Mouse (Mus musculus) embryonic facial prominence, embryonic 14.5 days (tissue): ENCODE results near the gene Stag3. TPM values are rescaled to one million over a fixed set of nuclear protein-coding genes. Genes with fewer than 3 reads are reported as not detected.
A peak's percentile ranks its signal among the peaks of the same experiment; 100 is the strongest.

ENCODE experiments used
- ATAC-seq: fragments of 200-750 bp; cut with Nextera tagmentation; 2 replicates; pipeline ENCODE4 v1.8.0; 2017; ENCODE audit warnings: low read depth, moderate number of reproducible peaks, moderate TSS enrichment
- DNase-seq: peaks from one replicate; pipeline ENCODE4 v3.0.0-alpha.2; 2015; ENCODE audit warnings: low spot score
- H3K27ac ChIP-seq: fragments of 300-500 bp; sonication (generic); replicated peaks from 2 replicates; pipeline ENCODE4 v1.5.1; 2014; ENCODE audit warnings: low read depth, mild to moderate bottlenecking, low read length, moderate library complexity
- H3K27me3 ChIP-seq: fragments of 300-500 bp; sonication (generic); replicated peaks from 2 replicates; pipeline ENCODE4 v1.6.1; 2014; ENCODE audit warnings: low read length; ENCODE audit not compliant: control insufficient read depth, insufficient read depth
- H3K36me3 ChIP-seq: fragments of 300-500 bp; sonication (generic); 2 replicates; pipeline ENCODE4 v1.6.1; 2014; ENCODE audit warnings: low read length, mixed read lengths; ENCODE audit not compliant: control insufficient read depth, insufficient read depth
- H3K4me1 ChIP-seq: fragments of 300-500 bp; sonication (generic); 2 replicates; pipeline ENCODE4 v1.6.1; 2014; ENCODE audit warnings: antibody characterized with exemption, low read length; ENCODE audit not compliant: control insufficient read depth, insufficient read depth
- H3K4me2 ChIP-seq: fragments of 300-500 bp; sonication (generic); 2 replicates; pipeline ENCODE4 v1.6.1; 2014; ENCODE audit warnings: low read depth, mild to moderate bottlenecking, low read length, moderate library complexity, mixed read lengths
- H3K4me3 ChIP-seq: fragments of 300-500 bp; sonication (generic); 2 replicates; pipeline ENCODE4 v1.5.1; 2014; ENCODE audit warnings: low read depth, mild to moderate bottlenecking, low read length
- H3K9ac ChIP-seq: fragments of 300-500 bp; sonication (generic); 2 replicates; pipeline ENCODE4 v1.6.1; 2014; ENCODE audit warnings: low read depth, mild to moderate bottlenecking, low read length, moderate library complexity, mixed read lengths
- H3K9me3 ChIP-seq: fragments of 300-500 bp; sonication (generic); 2 replicates; pipeline ENCODE4 v1.6.1; 2016; ENCODE audit warnings: low read length; ENCODE audit not compliant: control insufficient read depth
- WGBS: fragments of 180-500 bp; shearing (Covaris S2); extraction: QIAGEN DNeasy Blood & Tissue Kit; methylation state at CpG from one replicate; pipeline ENCODE4 v1.1.7; 2014; 5-methylcytosine and 5-hydroxymethylcytosine counted together
- polyA plus RNA-seq: library from polyadenylated mRNA; unstranded; fragments of >200 nt; fragmentation: Nextera tagmentation; extraction: Ambion mirVana; gene quantifications from 2 replicates; pipeline ENCODE4 v1.2.1, GENCODE M21; 2014

Stag3 gene
- polyA plus RNA-seq, 1 experiment from 2014 or later, result 4.1 TPM

GRCm38 (mm10) chr5:138274186-138274585 is 5.9 kb upstream of the Stag3 start:
- DNase-seq (no peak), ATAC-seq (no peak)
- H3K27ac ChIP-seq, result no peak overlapping the region
- peaks cover 28% of the 10 kb centered on the region for H3K4me1 ChIP-seq
- H3K9me3 ChIP-seq, result no peaks in the 10 kb centered on the region
- H3K9ac ChIP-seq, result no peak overlapping the region
- H3K36me3 ChIP-seq, result peaks cover 21% of the 10 kb centered on the region
- no peak overlapping the region for H3K4me2 ChIP-seq
- 81% methylated on average over 8 of the region's 8 CpGs for WGBS
- H3K4me3 ChIP-seq, result no peak overlapping the region
- no peaks in the 10 kb centered on the region for H3K27me3 ChIP-seq

GRCm38 (mm10) chr5:138275216-138276050 is 4.6 kb upstream of the Stag3 start:
- peak; percentile 77 for DNase-seq
- 0 out of 2 replicates have a peak, but pooled peaks cover 2% of the 10 kb centered on the region for H3K9me3 ChIP-seq
- peaks cover 21% of the 10 kb centered on the region for H3K36me3 ChIP-seq
- peak overlapping the region; percentile 25 for H3K4me3 ChIP-seq
- H3K9ac ChIP-seq, result peak overlapping the region; percentile 53
- 21% methylated on average over 39 of the region's 41 CpGs for WGBS
- ATAC-seq, result no peak
- H3K27ac ChIP-seq, result no peak overlapping the region
- peak overlapping the region; percentile 49 for H3K4me2 ChIP-seq
- peaks cover 29% of the 10 kb centered on the region for H3K4me1 ChIP-seq
- no peaks in the 10 kb centered on the region for H3K27me3 ChIP-seq

- Histone ChIP-seq H3K9me3 (0 out of 2 replicates have a peak, but pooled peaks cover 8% of the 10 kb centered on the region), H3K36me3 (peaks cover 21% of the 10 kb centered on the region), H3K9ac (no peak overlapping the region), H3K27ac (no peak overlapping the region), H3K4me2 (peak overlapping the region; percentile 65; the same call in 1 of the 2 replicates), H3K27me3 (no peaks in the 10 kb centered on the region), H3K4me3 (0 out of 2 replicates have a peak overlapping the region, but pooled peaks have one; percentile 58), H3K4me1 (peaks cover 24% of the 10 kb centered on the region)
- no peak for DNase-seq
- 83% methylated on average over 7 of the region's 7 CpGs for WGBS
- no peak for ATAC-seq
Observed at GRCm38 (mm10) chr5:138277994-138278393, 2.0 kb upstream of the Stag3 start.

- no peak for ATAC-seq
- no peak for DNase-seq
- Histone ChIP-seq H3K4me3 (peak overlapping the region; percentile 58), H3K27me3 (no peaks in the 10 kb centered on the region), H3K4me2 (peak overlapping the region; percentile 65), H3K36me3 (peaks cover 18% of the 10 kb centered on the region), H3K9me3 (0 out of 2 replicates have a peak, but pooled peaks cover 8% of the 10 kb centered on the region), H3K9ac (no peak overlapping the region), H3K27ac (no peak overlapping the region), H3K4me1 (peaks cover 19% of the 10 kb centered on the region)
- 29% methylated on average over 22 of the region's 26 CpGs for WGBS
Observed at GRCm38 (mm10) chr5:138280425-138280768, 357 bp downstream of the Stag3 start.

- Histone ChIP-seq H3K4me1 (peaks cover 14% of the 10 kb centered on the region), H3K4me3 (no peak overlapping the region), H3K36me3 (peaks cover 14% of the 10 kb centered on the region), H3K27ac (no peak overlapping the region), H3K4me2 (no peak overlapping the region), H3K9me3 (0 out of 2 replicates have a peak, but pooled peaks cover 8% of the 10 kb centered on the region), H3K27me3 (no peaks in the 10 kb centered on the region), H3K9ac (no peak overlapping the region)
- DNase-seq, result no peak
- ATAC-seq, result no peak
- 93% methylated on average over 15 of the region's 15 CpGs for WGBS
Observed at GRCm38 (mm10) chr5:138280829-138281228, 789 bp downstream of the Stag3 start.

GRCm38 (mm10) chr5:138281798-138282197 is 1.8 kb downstream of the Stag3 start:
- ATAC-seq, result no peak
- Histone ChIP-seq H3K27me3 (no peaks in the 10 kb centered on the region), H3K9me3 (0 out of 2 replicates have a peak, but pooled peaks cover 8% of the 10 kb centered on the region), H3K4me2 (no peak overlapping the region), H3K36me3 (peaks cover 8% of the 10 kb centered on the region), H3K27ac (no peak overlapping the region), H3K9ac (no peak overlapping the region), H3K4me1 (peaks cover 13% of the 10 kb centered on the region), H3K4me3 (no peak overlapping the region)
- no peak for DNase-seq
- WGBS, result 87% methylated on average over 2 of the region's 2 CpGs

GRCm38 (mm10) chr5:138283540-138283939 is 3.5 kb downstream of the Stag3 start:
- no peaks in the 10 kb centered on the region for H3K36me3 ChIP-seq
- H3K4me3 ChIP-seq, result no peak overlapping the region
- H3K27me3 ChIP-seq, result no peaks in the 10 kb centered on the region
- ATAC-seq (no peak), DNase-seq (no peak)
- 0 out of 2 replicates have a peak, but pooled peaks cover 8% of the 10 kb centered on the region for H3K9me3 ChIP-seq
- H3K4me1 ChIP-seq, result peaks cover 7% of the 10 kb centered on the region
- H3K4me2 ChIP-seq, result no peak overlapping the region
- WGBS, result 64% methylated on average over 1 of the region's 1 CpGs
- H3K27ac ChIP-seq, result no peak overlapping the region
- no peak overlapping the region for H3K9ac ChIP-seq

- no peak for ATAC-seq
- no peak overlapping the region for H3K4me3 ChIP-seq
- H3K27ac ChIP-seq, result no peak overlapping the region
- no peaks in the 10 kb centered on the region for H3K9me3 ChIP-seq
- no peak overlapping the region for H3K4me2 ChIP-seq
- WGBS, result 79% methylated on average over 3 of the region's 3 CpGs
- H3K4me1 ChIP-seq, result no peaks in the 10 kb centered on the region
- H3K27me3 ChIP-seq, result no peaks in the 10 kb centered on the region
- no peak overlapping the region for H3K9ac ChIP-seq
- no peaks in the 10 kb centered on the region for H3K36me3 ChIP-seq
- DNase-seq, result no peak
Observed at GRCm38 (mm10) chr5:138287861-138288260, 7.8 kb downstream of the Stag3 start.

GRCm38 (mm10) chr5:138291638-138292037 is 11.6 kb downstream of the Stag3 start:
- ATAC-seq, result no peak
- 83% methylated on average over 1 of the region's 1 CpGs for WGBS

More at GRCm38 (mm10) chr5:138291638-138292037, 11.6 kb downstream of the Stag3 start:
- Histone ChIP-seq H3K4me3 (no peak overlapping the region), H3K9me3 (no peaks in the 10 kb centered on the region), H3K4me2 (no peak overlapping the region), H3K4me1 (no peaks in the 10 kb centered on the region), H3K9ac (no peak overlapping the region), H3K36me3 (no peaks in the 10 kb centered on the region), H3K27ac (no peak overlapping the region), H3K27me3 (no peaks in the 10 kb centered on the region)
- DNase-seq, result no peak
